Mouse (Mus musculus) WW6 (cell line): ENCODE data around the gene Tnfrsf19.

Source experiments
- DNase-seq: peaks from one replicate; pipeline ENCODE4 v3.0.0-alpha.2; 2013; ENCODE audit warnings: low read depth, low spot score

The Tnfrsf19 gene

GRCm38 (mm10) chr14:60964016-60964810, 82.1 kb downstream of the Tnfrsf19 start:
- no peak for DNase-seq

DNA sequence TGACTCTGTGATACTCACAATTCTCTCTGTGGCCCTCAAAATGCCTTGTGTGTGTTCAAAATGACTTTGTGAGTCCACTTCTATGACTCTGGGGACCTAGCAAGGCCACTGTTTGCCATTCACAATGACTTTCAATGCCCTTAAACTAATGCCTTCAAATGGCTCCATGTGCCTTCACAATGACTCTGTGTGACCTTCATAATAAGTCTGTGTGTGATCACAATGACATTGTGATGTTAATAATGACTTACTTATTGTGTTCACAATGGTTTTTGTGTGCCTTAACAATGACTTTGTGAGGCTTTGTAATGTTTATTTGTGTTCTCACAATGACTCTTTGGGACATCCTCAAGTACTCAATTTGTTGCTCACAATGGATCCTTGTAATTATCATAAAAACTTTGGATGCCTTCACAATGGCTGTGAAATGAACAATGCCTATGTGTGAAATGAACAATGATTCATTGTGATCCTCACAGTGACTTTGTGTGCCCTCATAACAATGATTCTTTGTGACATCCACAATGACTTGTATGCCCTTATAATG, 88.6 kb downstream of the Tnfrsf19 start:
- DNase-seq: no peak

DNA sequence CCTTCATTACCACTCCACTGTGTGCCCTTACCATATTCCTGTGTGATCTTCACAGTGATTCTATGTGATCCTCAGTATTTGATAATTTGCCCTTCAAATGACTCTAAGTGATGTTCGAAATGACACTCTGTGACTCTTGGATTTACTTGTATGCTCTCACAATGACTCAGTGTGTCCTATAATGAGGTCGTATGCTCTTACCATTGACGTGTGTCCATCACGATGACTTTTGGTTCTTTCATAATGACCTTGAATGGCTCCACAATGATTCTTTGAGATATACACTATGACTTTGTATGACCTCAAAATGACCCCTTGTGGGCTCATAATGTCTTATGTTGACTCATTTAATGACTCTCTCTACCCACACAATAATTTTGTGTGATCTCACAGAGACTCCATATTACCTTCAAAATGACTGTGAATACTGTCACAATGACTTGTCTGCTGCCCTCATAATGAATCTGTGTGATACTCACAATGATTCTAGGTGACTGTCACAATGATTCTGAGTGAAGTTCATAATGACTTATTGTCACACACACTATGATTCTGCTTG, 108.7 kb downstream of the Tnfrsf19 start:
- no peak for DNase-seq

DNA sequence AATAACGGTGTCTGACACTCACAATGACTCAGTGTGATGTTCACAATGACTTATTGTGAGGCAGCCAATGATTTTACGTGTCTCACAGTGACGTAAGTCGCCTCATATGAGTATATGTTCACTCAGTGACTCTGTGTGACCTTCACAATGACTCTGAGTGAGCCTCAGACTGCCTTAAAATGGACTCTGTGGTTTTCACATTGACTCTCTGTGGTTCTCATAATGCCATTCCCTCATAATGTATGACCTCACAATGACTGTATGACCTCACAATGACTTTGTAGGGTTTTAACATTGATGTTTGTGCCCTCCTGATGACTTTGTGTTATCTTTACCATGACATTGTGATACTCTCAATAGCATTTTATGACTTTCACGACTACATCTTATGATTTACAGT, 110.6 kb downstream of the Tnfrsf19 start:
- no peak for DNase-seq

- no peak for DNase-seq
These were observed 120.3 kb downstream of the Tnfrsf19 start for GRCm38 (mm10) chr14:60926011-60926410.

- DNase-seq: no peak
These were observed 129.6 kb downstream of the Tnfrsf19 start for GRCm38 (mm10) chr14:60916661-60917060.
